Mouse (Mus musculus): ENCODE measurements at regions not wholly inside any gene's neighbourhood (a gene's known extent, or its start where the extent isn't known, plus 50 kb on each side); places are given as distances from the start of the nearest gene placed in this dataset.

DNA sequence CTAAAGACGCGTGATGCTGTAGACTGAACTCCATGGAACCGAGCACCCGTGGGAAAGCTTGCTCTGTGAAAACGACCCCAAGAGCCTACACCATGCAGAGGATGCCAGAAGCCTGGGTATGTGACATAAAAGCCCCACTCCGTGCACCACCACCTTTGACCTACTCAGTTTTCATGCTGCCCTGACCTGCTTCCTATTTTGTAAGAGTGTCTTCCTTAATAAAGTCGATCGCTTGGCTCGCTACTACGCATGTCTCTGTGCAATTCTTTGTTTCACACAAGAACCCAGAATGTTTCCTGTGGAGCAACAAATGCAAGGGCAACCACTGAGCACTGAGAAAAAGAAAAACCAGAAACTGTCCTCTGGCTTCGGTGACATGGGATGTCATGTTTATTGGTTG lies 60.5 kb downstream of the Sec61b start:
- DNase-seq = no peak

GRCm38 (mm10) chr4:47567694-47568093 lies 93.2 kb downstream of the Sec61b start:
- no peak for DNase-seq

DNA sequence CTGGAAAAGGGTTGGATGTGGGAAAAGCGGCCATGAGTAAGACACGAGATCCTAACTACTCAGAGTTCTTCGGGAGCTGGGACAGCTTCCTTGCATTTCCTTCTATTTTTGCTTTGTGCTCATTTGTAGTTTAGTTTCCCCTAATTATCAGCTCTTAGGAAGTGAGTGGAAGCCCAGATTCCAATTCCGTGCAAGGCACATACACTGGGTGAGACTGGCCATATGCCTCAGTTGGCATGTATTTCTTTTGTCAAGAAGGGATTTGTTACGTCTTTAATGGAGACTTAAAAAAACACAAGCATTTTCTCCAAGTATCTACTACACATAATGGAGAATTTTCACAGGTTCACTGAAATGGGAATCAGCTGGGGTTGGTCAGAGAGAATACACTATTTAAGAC lies 96.4 kb downstream of the Sec61b start:
- no peak for DNase-seq

DNA sequence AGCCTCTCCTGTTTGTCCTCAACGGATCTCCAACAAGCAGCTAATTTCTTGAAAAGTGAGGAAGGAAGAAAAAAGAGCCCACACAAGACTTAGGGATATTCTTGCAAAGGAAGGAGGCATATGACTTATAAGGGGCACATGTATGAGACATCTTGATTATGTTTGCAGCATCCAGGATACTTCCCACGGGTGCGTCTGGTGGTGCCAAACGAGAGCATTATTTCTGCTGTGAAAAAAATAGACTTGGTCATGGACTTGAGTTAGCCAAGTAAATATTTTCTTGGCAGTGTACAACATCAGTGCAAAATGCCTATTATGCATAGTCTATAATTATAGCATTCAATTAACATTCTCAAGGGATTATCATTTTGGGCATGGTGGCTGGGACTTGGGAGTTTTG lies 101.6 kb downstream of the Sec61b start:
- no peak for DNase-seq

GRCm38 (mm10) chr4:47577490-47577889 lies 103.0 kb downstream of the Sec61b start:
- no peak for DNase-seq

GRCm38 (mm10) chr4:47578637-47579036 lies 104.2 kb downstream of the Sec61b start:
- DNase-seq = no peak

DNA sequence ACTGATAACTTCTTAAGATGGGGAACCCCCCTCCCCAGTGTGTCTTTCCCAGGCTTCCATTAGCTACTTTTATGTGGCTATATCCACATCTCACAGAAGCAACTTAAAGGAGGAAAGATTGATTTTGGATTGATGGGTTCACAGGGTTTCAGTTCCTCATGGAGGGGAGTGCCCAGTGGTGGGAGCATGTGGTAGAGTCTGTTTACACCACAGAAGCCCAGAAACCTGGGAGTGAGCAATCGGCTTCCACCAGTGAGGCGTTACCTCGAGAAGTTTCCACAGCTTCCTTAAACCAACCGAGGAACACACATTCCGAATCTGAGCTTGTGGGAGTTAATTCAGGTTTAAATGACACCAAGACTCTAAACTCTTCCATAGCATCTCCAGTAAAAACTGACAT lies 106.1 kb downstream of the Sec61b start:
- no peak for DNase-seq

DNA sequence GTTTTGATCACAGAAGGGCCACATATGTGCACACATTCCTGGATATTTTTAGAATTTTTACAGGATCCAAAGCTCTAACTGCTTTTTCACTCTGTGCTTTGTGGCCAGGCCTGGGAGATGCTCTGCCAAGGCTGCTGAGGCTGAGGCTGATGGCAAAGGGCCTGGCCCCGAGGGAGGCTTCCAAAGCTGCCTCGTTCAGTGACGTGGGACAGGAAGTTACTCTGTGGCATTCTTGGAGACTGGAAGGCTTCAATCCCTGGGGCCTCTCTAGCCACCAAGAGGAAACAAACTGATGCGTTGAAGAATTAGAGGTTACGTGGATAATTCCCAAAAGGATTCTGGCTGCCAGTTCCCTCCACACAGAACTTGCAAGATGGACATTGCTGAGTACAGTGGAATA lies 112.8 kb downstream of the Sec61b start:
- no peak for DNase-seq

- no peak for DNase-seq
Observed at GRCm38 (mm10) chr4:47592271-47592986, 118.0 kb downstream of the Sec61b start.

DNA sequence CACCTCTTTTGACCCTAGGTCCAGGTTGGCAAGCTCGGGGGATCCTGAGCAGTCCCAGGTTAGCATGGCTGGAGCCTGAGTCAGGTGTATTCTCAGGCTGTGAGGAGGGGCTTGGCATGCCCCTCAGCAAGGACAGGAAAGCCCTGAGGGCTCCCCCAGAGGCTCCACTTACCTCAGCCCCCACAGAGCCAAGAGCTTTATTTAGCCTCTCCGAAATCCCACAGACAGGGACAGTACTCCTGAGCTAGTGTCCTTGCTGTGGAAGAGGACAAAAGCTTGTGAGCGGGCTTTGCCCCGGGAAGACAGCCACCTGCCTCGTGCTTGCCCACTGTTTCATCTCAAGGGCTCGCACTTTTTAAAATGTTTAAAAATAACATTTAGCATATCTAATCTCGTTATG lies 118.7 kb downstream of the Sec61b start:
- no peak for DNase-seq

GRCm38 (mm10) chr4:47594171-47594570 lies 119.7 kb downstream of the Sec61b start:
- DNase-seq = no peak

DNA sequence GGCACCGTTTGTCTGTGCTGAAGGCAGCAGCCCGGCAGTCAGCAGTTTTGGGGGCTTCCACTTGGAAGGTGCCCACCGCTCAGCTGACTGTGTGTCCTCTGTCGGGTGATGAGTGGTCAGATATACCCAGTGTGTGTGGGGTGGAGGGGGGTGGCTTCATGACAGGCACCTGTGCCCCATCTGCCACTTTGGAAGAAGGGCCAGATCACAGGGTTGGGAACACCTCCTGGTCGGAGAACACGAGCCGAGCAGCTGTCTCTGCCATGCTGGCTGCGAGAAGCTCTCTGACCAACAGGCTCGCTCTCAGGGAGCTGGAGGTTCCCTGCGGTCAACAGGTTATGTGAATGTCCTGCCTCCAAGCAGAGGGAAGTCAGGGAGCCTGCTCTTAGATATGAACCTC lies 121.4 kb downstream of the Sec61b start:
- DNase-seq = no peak

DNA sequence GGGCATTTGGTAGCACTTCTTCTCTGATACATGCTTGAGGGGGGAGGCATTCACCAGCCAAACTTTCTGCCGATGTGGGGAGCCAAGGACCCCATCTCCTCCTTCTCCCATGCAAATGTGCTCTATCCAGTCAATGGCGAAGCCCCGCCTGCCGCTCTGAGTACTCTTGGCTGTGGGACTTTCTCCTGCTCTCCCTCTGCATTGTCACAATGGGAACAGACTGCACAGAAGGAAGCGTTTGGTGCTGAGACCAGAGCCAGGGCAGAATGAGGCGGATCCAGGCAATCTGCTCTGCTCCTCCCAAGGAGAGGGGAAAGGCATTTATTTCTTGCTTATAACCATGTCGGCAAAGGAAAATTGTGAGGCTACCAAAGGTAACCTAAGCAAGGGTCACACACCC lies 123.1 kb downstream of the Sec61b start:
- DNase-seq = no peak

DNA sequence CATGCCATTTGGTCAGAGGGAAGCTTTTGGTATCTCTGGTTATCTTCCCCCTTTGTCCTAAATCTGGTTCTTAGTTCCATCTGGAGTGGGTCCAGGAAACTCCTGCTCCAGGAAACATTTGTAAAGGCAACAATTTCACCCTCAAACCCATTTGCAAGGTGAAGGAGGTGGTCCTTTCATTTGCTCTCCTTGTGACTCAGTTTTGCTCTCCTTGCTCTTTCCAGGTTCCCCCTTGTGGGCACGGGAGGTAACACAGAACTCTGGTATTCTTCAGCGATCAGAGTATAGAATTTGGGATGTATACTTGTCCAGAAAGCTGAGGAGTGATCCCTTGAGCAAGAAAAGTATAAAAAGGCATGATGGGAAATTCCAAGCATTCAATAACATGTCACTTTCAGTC lies 123.8 kb downstream of the Sec61b start:
- no peak for DNase-seq

- DNase-seq = no peak
Observed at GRCm38 (mm10) chr4:47601301-47602070, 127.0 kb downstream of the Sec61b start.

GRCm38 (mm10) chr4:47603378-47603777 lies 128.9 kb downstream of the Sec61b start:
- DNase-seq = no peak

GRCm38 (mm10) chr4:47603847-47604397 lies 129.5 kb downstream of the Sec61b start:
- DNase-seq = no peak

DNA sequence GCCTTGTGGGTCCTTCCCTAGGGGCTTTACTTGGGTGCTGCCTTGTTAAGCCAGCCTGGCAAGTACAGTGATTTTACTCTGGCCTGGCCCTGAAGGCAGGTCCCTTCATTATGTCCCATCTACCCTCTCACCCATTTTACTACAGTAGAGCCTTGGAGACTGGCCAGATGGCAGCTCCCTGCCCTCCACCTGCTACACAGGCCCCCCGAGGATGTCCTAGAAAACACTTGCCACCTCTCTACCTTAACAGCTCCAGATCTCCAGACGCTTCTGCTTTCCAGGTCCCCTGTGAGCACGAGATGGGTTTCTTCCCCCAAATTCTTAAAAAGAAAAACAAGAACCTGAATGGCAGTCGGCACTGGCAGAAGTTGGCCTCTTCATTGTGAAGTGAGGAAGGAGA lies 131.2 kb downstream of the Sec61b start:
- DNase-seq = no peak

DNA sequence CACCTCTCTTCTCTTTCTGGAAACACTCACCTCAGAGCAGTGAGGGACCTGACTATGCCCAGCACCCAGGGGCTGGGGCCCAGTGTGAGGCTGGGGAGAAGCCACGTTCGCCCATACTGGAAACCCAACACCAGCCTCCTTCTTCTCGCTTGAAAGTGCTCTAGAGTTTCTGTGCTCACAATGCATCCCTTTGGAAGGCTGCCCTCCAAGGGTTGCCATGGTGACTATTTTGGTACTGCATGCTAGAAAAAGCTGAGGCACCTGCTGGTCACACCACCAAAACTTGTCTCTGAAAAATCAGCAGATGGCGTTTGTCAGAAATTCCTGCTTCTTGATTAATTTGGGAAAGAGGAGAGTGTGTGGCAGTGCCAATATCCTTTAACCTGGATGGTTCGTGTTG lies 134.2 kb downstream of the Sec61b start:
- no peak for DNase-seq

GRCm38 (mm10) chr4:47610913-47611312 lies 136.5 kb downstream of the Sec61b start:
- no peak for DNase-seq

DNA sequence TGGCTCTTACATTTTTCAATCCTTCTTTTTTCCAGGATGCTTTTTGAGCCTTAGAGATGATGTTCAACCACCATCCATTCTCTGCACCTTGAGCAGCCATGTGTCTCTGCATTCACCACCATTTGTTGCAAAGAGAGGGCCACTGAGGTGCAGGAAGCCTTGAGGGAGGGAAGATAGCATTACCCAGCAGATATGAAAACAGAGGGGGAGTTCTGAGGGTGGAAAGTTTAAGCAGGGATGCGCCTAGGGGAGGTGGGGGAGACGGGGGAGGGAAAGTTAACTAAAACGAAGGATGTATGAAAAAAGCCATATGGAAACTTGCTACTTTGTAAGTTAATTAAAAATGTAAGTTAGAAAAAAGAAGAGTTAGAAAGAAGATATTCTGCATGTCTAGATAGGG lies 142.1 kb downstream of the Sec61b start:
- no peak for DNase-seq

GRCm38 (mm10) chr4:47620700-47621099 lies 146.2 kb downstream of the Sec61b start:
- DNase-seq = no peak

DNA sequence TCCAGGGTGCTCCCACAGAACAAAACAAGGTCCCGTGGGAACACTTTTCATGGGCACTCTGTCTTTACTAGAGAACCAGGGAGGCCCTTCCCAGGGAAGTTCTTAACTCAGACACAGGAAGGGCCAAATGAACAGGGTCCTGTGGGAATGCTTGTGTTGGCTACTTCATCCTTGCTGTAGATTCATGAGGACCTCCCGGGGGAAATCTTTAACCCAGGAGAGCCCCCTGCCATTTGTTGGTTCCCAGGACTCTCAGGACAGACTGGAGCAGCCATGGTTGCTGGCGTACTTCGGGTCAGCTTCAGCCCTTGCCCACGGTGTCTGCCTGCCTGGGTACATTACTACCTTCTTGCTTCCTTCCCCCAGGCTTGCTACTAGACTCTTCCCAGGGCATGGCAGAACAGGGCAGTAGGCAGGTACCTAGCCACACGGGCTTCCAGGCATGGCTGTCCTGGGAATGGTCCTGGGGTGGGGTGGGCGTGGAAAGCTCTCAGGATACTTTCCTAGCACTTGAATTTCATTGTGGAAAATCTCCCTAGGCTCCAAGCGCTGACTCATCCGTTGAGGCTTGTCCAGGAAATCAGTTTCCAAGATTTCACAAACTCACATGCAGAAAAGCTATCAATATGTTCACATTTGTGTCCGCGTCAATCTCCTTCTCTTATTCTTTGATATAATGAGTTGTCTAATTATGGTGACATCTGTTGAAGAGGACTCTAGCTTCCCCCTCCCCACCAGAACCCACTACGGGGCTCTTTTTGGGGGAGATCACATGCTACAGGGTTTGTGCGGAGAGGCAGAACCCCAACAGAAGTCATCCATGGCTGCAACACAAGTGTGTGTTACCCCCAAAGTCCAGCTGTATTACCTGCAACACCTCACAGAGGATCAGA lies 148.6 kb downstream of the Sec61b start:
- DNase-seq = no peak

Measured in thymus, adult 18-20 months (tissue).